Mouse (Mus musculus) kidney, adult 9 months (tissue): Measurements from ENCODE around the gene Tomm20.
"Not testable (repeated sequence)": the region's sequence is repeated elsewhere in the genome, so short reads cannot be mapped to it uniquely, and the experiment has no call there.

Experiments
- DNase-seq: peaks from one replicate; pipeline ENCODE4 v3.0.0; 2022

Tomm20 gene

GRCm38 (mm10) chr8:126916611-126917010 is 29.0 kb downstream of the Tomm20 start:
- no peak for DNase-seq

DNA sequence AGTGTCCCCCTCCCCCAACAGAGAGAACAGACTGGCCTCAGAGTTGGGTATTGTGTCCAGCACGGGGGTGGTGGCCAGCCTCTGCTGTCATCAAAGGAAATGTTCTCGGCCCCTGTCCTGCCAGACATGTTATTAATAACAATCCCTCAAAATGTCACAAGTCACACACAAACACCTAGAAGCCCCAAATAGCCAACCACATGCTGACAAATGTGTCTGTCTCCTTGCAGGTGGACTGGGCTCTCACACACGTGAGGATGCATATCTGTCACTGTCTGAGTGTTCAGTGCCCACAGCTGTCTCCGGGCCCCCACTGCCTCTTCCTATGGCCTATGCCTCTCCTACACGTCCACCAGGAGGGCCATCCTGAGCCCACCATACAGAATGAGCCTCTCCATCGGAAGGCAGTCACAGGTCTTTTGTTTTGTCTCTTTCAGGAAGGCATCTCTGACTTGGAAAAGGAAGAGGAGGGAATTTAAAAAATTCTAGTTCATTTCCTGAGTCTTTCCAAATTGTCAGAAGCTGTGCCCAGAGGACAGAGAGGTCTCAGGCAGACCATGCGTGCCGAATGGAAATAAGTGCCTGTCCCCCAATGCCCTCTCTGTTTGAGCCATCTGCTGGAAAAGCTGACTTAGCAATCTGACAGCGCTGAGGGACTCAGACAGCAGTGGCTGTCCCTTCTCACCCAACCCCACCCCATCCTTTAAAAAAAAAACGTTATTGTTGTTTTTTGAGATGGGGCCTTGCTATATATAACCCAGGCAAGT is 30.9 kb downstream of the Tomm20 start:
- peak; percentile 52 for DNase-seq

- not testable (repeated sequence) for DNase-seq
These were observed 31.5 kb downstream of the Tomm20 start for GRCm38 (mm10) chr8:126914107-126914490.

DNA sequence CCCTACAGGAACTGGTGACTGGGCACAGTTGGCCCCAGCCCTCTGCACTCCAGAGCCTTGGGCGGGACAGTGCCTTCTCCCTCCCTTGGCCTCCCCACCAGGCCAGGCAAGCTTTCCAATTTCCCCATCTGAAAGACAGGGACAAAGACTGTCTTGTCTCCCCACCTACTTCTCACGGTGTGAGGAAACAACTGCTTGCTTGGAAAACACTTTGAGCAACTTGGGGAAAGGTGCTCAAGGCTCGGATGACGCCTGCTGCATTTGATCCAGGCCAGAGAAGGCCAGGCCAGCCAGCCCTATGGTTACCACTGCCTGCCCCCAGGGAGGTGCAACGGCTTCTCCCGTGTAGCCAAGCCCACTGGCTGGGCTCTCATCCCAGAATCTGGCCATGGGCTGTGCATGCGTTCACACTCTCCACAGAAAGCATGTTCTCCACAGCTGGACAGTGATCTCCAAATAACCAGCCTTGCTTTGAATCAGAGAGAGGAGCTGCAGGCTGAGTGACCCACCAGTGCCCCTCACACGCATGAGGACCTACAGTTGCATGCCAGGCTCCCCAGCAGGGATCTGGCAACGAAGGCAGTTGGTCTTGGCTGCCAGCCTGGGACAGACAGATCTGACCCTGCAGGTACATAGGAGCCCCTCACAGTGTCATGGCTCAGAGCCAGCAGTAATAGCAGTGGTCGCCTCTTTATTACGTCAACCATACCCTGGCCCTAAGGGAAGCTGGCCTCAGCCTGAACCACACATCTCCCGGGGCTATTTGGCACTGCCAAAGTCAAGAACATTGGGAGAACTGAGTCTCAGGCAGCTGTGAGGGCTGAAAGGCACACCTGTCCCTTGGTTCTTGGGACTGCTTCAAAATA is 32.2 kb downstream of the Tomm20 start:
- peak; percentile 74 for DNase-seq

DNA sequence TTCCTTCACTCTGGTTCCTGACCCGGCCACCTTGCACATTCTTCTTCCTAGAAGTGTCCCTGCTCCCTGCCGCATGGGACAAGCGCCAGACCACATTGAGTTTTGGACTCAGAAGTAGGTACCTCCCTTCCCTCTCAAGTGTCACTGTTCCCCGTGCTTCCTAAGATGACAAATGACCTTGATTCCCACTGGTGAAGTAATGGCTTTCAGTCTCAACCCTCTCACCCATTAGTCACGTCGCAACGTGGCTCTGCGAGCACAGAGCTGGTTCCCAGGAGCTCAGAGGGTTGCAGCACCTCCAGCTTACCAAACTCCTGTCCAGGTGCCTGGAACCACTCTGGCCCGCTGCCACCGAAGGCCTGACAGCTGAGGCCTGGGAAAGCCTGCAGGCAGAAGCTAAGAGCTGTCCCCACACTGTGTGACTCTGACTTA is 36.3 kb downstream of the Tomm20 start:
- peak; percentile 68 for DNase-seq

DNA sequence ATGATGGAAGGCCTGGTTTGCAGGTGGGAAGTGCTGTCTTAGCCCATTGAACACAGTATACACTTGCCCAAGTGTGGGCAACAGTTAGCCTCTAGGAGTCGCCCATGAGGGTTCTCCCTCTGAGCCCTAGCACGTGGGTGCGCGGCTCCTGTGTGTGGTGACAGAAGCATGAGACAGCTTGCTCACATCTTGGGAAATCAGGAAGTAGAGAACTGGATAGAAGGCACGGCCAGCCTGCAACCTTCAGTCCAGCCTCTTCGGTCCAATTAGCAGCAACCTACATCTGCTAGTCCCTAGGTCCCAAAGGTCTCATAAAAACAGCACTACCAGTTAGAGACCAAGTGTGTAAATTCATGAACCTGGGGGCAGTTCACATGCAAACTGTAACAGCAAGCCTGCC is 36.8 kb downstream of the Tomm20 start:
- no peak for DNase-seq

DNA sequence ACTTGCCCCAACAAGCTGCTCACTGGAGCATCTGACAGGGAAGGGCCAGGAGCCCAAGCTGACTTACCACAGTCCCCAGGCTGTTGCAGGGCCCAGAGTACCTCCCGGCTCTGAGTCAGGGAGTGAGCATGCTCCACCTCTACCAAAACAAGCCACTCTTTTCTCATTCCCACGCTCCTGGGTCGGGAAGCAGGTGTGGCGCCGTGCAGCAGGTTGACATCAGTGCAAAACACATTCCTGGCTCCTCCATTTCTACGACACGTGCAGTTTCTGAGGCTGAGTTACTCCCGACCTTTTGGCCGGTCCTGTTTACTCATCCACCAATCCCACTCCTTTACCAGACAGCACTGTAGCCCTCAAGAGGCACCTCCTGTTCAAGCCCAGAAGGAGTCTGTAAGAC is 37.7 kb downstream of the Tomm20 start:
- peak; percentile 81 for DNase-seq

GRCm38 (mm10) chr8:126907374-126907773 is 38.3 kb downstream of the Tomm20 start:
- DNase-seq: peak; percentile 71

GRCm38 (mm10) chr8:126905387-126905786 is 40.3 kb downstream of the Tomm20 start:
- no peak for DNase-seq

GRCm38 (mm10) chr8:126903927-126904326 is 41.7 kb downstream of the Tomm20 start:
- DNase-seq: no peak

DNA sequence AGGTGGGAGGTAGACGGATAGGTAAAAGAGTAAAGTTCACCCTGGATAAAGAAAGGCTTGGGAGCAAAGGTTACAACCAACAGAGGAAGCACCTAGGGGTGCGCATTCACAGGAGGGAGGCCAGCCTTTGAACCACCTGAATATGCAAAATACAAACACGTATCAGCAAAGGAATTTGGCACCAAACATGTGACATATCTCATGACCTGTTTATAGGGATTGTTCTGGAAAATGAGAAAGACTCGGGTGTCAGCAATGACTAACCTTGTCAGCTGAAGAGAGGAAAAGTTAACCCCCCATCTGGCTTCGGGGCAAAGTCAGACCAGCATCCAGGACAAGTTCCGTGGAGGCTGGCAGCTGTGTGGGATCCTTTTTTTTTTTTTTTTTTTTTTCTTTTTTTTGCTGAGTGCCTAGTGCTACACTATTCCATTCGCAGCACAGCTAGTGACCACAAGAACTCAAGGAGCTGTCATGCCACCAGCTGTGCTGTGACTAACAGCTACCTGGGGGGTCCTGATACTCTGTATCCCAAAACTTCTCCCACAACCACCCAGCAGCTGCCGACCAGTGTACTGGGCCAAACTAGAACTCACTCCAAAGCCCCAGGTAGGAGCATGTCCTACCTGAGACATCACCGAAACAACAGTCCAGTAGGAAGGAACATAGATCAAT is 42.3 kb downstream of the Tomm20 start:
- peak; percentile 92 for DNase-seq

DNA sequence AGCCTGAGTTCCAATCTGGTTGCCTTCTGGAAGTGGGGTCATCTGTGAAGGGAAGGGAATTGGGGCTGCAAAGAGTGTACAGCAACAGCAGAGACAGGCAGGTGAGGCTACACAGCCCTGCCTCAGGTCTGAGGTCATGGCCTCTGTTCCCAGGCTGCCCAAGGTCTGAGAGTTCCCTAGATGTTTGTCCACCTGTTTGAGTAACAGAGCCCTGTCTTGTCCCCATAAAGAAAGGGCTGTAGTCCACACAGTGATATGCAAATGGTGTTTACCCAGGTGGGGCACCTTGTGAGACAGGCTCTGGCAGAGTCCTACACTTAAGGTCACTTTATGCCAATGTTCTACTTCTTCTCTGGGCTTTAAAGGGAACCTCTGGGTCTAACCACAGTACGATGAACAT is 44.0 kb downstream of the Tomm20 start:
- DNase-seq: no peak

- no peak for DNase-seq
These were observed 44.6 kb downstream of the Tomm20 start for GRCm38 (mm10) chr8:126901049-126901448.

- no peak for DNase-seq
These were observed 50.5 kb downstream of the Tomm20 start for GRCm38 (mm10) chr8:126895133-126895532.

- no peak for DNase-seq
These were observed 58.0 kb downstream of the Tomm20 start for GRCm38 (mm10) chr8:126887639-126888006.

DNA sequence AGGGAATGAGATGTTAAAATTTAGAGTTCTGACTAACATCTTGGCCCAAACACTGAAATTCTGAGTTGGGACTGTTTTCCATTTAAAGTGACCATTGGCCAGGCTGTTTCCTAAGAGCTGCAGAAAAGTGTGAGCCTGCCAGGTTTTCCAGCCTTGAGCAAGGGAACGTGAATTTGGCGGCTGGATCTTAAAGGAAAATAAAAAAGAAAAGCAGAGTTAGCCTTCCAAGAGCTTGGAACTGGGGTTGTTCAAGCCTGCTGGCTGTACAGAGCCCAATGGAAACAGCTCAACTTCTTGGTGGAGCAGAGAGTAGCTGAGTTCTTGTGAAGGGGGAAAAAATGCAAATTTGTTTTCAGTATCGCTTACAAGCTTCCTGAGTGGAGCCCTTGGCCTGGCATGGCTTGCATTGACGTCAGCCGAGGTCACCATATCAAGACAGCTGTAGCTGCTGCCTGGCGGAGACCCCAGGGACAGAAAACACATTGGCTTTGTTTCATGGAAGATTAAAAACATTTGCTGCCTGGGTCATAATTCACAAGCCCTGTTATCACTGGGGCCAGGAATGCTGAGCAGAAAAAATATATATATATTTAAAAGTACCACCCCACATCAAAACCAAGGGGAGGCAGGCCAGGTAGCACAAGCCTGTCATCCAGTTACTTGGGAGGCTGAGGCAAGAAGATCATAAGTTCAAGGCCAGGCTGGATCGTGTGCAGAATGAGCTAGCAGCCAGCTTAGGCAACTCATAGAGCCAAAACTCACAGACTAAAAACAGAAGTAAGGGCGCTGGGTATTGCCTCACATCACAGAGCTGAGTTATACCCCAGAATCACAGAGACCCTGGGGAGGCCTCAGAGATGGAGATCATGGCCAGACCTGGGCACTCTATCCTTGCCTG is 58.7 kb downstream of the Tomm20 start:
- peak; percentile 73 for DNase-seq

- DNase-seq: no peak
These were observed 59.8 kb downstream of the Tomm20 start for GRCm38 (mm10) chr8:126885554-126886485.

- DNase-seq: peak; percentile 60
These were observed 61.3 kb downstream of the Tomm20 start for GRCm38 (mm10) chr8:126884202-126884926.

DNA sequence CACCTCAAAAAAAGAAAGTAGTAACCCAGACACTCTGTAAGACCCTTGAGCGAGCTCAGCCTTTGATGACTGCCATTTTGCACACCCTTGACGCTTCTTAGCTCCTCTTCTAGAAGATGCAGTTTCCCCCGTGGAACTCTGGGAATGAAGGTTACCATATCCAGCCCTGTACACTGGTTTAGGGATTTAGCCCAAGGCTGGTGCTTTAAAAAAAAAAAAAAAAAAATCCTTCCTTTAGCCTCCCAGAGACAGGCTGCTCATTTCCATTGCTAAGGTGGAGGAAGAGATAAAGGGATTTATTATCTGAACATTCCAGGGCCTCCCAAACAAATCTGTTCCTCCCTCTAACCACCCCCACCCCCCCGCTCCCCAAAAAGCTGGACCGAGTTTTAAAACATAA is 61.9 kb downstream of the Tomm20 start:
- no peak for DNase-seq

DNA sequence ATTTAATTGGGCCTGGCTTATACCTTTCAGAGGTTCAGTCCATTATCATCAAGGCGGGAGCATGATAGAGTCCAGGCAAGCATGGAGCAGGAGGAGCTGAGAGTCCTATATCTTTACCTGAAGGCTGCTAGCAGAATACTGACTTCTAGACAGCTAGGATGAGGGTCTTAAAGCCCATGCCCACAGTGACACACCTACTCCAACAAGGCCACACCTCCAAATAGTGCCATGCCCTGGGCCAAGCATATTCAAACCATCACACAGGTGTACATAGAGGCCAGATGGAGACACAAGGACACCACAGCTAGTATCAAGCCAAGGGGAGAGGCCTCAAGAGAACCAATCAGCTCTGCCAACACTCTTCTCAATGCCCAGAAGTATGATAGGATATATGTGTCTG is 63.1 kb downstream of the Tomm20 start:
- DNase-seq: not testable (repeated sequence)
